Mouse (Mus musculus) liver, embryonic 15.5 days (tissue): ENCODE results near the gene Atl3. TPM values are rescaled to one million over a fixed set of nuclear protein-coding genes. Genes with fewer than 3 reads are reported as not detected.

Source experiments
- ATAC-seq: fragments of 200-750 bp; cut with Nextera tagmentation; 2 replicates; pipeline ENCODE4 v1.8.0; 2017; ENCODE audit warnings: moderate number of reproducible peaks, mild to moderate bottlenecking, moderate library complexity; ENCODE audit not compliant: insufficient read depth
- H3K27ac ChIP-seq: fragments of 300-500 bp; sonication (generic); replicated peaks from 2 replicates; pipeline ENCODE4 v1.5.1; 2015; ENCODE audit warnings: mild to moderate bottlenecking, inconsistent platforms
- H3K27me3 ChIP-seq: fragments of 300-500 bp; sonication (generic); 2 replicates; pipeline ENCODE4 v1.6.1; 2015; ENCODE audit warnings: mild to moderate bottlenecking, inconsistent platforms
- H3K36me3 ChIP-seq: fragments of 300-500 bp; sonication (generic); replicated peaks from 2 replicates; pipeline ENCODE4 v1.6.1; 2015; ENCODE audit warnings: moderate library complexity, mild to moderate bottlenecking, inconsistent platforms
- H3K4me1 ChIP-seq: fragments of 300-500 bp; sonication (generic); replicated peaks from 2 replicates; pipeline ENCODE4 v1.6.1; 2015; ENCODE audit warnings: inconsistent platforms
- H3K4me2 ChIP-seq: fragments of 300-500 bp; sonication (generic); 2 replicates; pipeline ENCODE4 v1.6.1; 2015; ENCODE audit warnings: moderate library complexity, mild to moderate bottlenecking, inconsistent platforms
- H3K4me3 ChIP-seq: fragments of 300-500 bp; sonication (generic); replicated peaks from 2 replicates; pipeline ENCODE4 v1.5.1; 2015; ENCODE audit warnings: mild to moderate bottlenecking, inconsistent platforms
- H3K9ac ChIP-seq: fragments of 300-500 bp; sonication (generic); 2 replicates; pipeline ENCODE4 v1.6.1; 2015; ENCODE audit warnings: moderate library complexity, mild to moderate bottlenecking, inconsistent platforms
- H3K9me3 ChIP-seq: fragments of 300-500 bp; sonication (generic); replicated peaks from 2 replicates; pipeline ENCODE4 v1.6.1; 2016; ENCODE audit warnings: inconsistent platforms
- WGBS: fragments of 180-500 bp; shearing (Covaris S2); methylation state at CpG from one replicate; pipeline ENCODE4 v1.1.7; 2015; ENCODE audit warnings: mixed read lengths; ENCODE audit not compliant: insufficient replicate concordance; 5-methylcytosine and 5-hydroxymethylcytosine counted together
- polyA plus RNA-seq: library from polyadenylated mRNA; unstranded; fragments of >200 nt; fragmentation: Nextera tagmentation; extraction: Ambion mirVana; gene quantifications from 2 replicates; pipeline ENCODE4 v1.2.1, GENCODE M21; 2015

The Atl3 gene
- polyA plus RNA-seq, 1 experiment from 2014 or later, result 5.1 TPM

GRCm38 (mm10) chr19:7533891-7534290 lies 40.1 kb downstream of the Atl3 start:
- H3K36me3 ChIP-seq, result peaks cover 50% of the 10 kb centered on the region
- H3K27ac ChIP-seq, result no peak overlapping the region
- H3K27me3 ChIP-seq, result no peaks in the 10 kb centered on the region
- H3K4me3 ChIP-seq, result no peak overlapping the region
- no peaks in the 10 kb centered on the region for H3K9me3 ChIP-seq
- no peaks in the 10 kb centered on the region for H3K4me1 ChIP-seq
- WGBS, result 82% methylated on average over 5 of the region's 5 CpGs
- H3K4me2 ChIP-seq, result no peak overlapping the region
- no peak for ATAC-seq
- H3K9ac ChIP-seq, result no peak overlapping the region

- no peaks in the 10 kb centered on the region for H3K36me3 ChIP-seq
- H3K9ac ChIP-seq, result no peak overlapping the region
- no peak for ATAC-seq
- H3K4me3 ChIP-seq, result no peak overlapping the region
- peaks cover 28% of the 10 kb centered on the region for H3K4me1 ChIP-seq
- no peaks in the 10 kb centered on the region for H3K9me3 ChIP-seq
- H3K27me3 ChIP-seq, result no peaks in the 10 kb centered on the region
- H3K4me2 ChIP-seq, result no peak overlapping the region
- H3K27ac ChIP-seq, result no peak overlapping the region
- WGBS, result 65% methylated on average over 3 of the region's 3 CpGs
These were observed 55.1 kb downstream of the Atl3 start for GRCm38 (mm10) chr19:7548924-7549323.

- peak overlapping the region; percentile 88 for H3K27ac ChIP-seq
- peaks cover 43% of the 10 kb centered on the region for H3K4me1 ChIP-seq
- ATAC-seq, result peak; percentile 93
- no peak overlapping the region for H3K9ac ChIP-seq
- no peaks in the 10 kb centered on the region for H3K27me3 ChIP-seq
- no peaks in the 10 kb centered on the region for H3K36me3 ChIP-seq
- H3K4me3 ChIP-seq, result no peak overlapping the region
- H3K9me3 ChIP-seq, result no peaks in the 10 kb centered on the region
- peak overlapping the region; percentile 48 for H3K4me2 ChIP-seq
- WGBS, result 20% methylated on average over 4 of the region's 4 CpGs
These were observed 57.9 kb downstream of the Atl3 start for GRCm38 (mm10) chr19:7551550-7552300.

- no peaks in the 10 kb centered on the region for H3K9me3 ChIP-seq
- no peak overlapping the region for H3K4me3 ChIP-seq
- 14% methylated on average over 2 of the region's 2 CpGs for WGBS
- peak overlapping the region; percentile 48 for H3K4me2 ChIP-seq
- peaks cover 48% of the 10 kb centered on the region for H3K4me1 ChIP-seq
- peak overlapping the region; percentile 88 for H3K27ac ChIP-seq
- H3K36me3 ChIP-seq, result no peaks in the 10 kb centered on the region
- peak overlapping the region; percentile 39; the same call in 1 of the 2 replicates for H3K9ac ChIP-seq
- H3K27me3 ChIP-seq, result no peaks in the 10 kb centered on the region
- peak; percentile 34 for ATAC-seq
These were observed 58.4 kb downstream of the Atl3 start for GRCm38 (mm10) chr19:7552301-7552673.

- Histone ChIP-seq H3K27me3 (no peaks in the 10 kb centered on the region), H3K36me3 (no peaks in the 10 kb centered on the region), H3K9ac (no peak overlapping the region; the same call in 1 of the 2 replicates), H3K4me3 (no peak overlapping the region), H3K27ac (peak overlapping the region; percentile 88), H3K4me1 (peaks cover 52% of the 10 kb centered on the region), H3K9me3 (no peaks in the 10 kb centered on the region), H3K4me2 (peak overlapping the region; percentile 48)
- ATAC-seq, result peak; percentile 32
These were observed 59.6 kb downstream of the Atl3 start for GRCm38 (mm10) chr19:7553441-7553840.

GRCm38 (mm10) chr19:7554881-7555280 lies 61.0 kb downstream of the Atl3 start:
- Histone ChIP-seq H3K4me3 (no peak overlapping the region), H3K4me1 (peaks cover 57% of the 10 kb centered on the region), H3K9ac (no peak overlapping the region), H3K36me3 (peaks cover 6% of the 10 kb centered on the region; the same call in 1 of the 2 replicates), H3K9me3 (no peaks in the 10 kb centered on the region), H3K27me3 (no peaks in the 10 kb centered on the region), H3K27ac (no peak overlapping the region), H3K4me2 (no peak overlapping the region)
- 35% methylated on average over 4 of the region's 4 CpGs for WGBS
- no peak for ATAC-seq

- Histone ChIP-seq H3K4me2 (no peak overlapping the region), H3K27ac (no peak overlapping the region), H3K9me3 (no peaks in the 10 kb centered on the region), H3K9ac (0 out of 2 replicates have a peak overlapping the region, but pooled peaks have one; percentile 13), H3K4me1 (peaks cover 52% of the 10 kb centered on the region), H3K4me3 (no peak overlapping the region), H3K27me3 (no peaks in the 10 kb centered on the region), H3K36me3 (peaks cover 6% of the 10 kb centered on the region; the same call in 1 of the 2 replicates)
- no peak for ATAC-seq
- WGBS, result 93% methylated on average over 1 of the region's 1 CpGs
These were observed 62.8 kb downstream of the Atl3 start for GRCm38 (mm10) chr19:7556641-7557040.

- under 1% methylated on average over 27 of the region's 27 CpGs for WGBS
- H3K9ac ChIP-seq, result peak within 1 kb of the TSS; percentile 82
- H3K36me3 ChIP-seq, result peaks cover 6% of the 10 kb centered on the region; the same call in 1 of the 2 replicates
- H3K27me3 ChIP-seq, result no peaks in the 10 kb centered on the region
- ATAC-seq, result peak; percentile 93
- H3K4me3 ChIP-seq, result peak within 1 kb of the TSS; percentile 77
- H3K4me1 ChIP-seq, result peaks cover 44% of the 10 kb centered on the region
- peak within 1 kb of the TSS; percentile 84 for H3K4me2 ChIP-seq
- H3K9me3 ChIP-seq, result no peaks in the 10 kb centered on the region
- peak within 1 kb of the TSS; percentile 80 for H3K27ac ChIP-seq
These were observed 63.5 kb downstream of the Atl3 start, which contains the start of gene Pla2g16 for GRCm38 (mm10) chr19:7557328-7557822. Gene Pla2g16 (plus strand): TSS chr19:7557459.

- peak overlapping the region; percentile 82 for H3K9ac ChIP-seq
- 4% methylated on average over 4 of the region's 4 CpGs for WGBS
- peak overlapping the region; percentile 77 for H3K4me3 ChIP-seq
- H3K36me3 ChIP-seq, result peaks cover 6% of the 10 kb centered on the region; the same call in 1 of the 2 replicates
- peak; percentile 58 for ATAC-seq
- no peaks in the 10 kb centered on the region for H3K27me3 ChIP-seq
- peaks cover 40% of the 10 kb centered on the region for H3K4me1 ChIP-seq
- H3K27ac ChIP-seq, result peak overlapping the region; percentile 80
- peak overlapping the region; percentile 84 for H3K4me2 ChIP-seq
- no peaks in the 10 kb centered on the region for H3K9me3 ChIP-seq
These were observed 64.0 kb downstream of the Atl3 start for GRCm38 (mm10) chr19:7557844-7558243.

GRCm38 (mm10) chr19:7558675-7559074 lies 64.8 kb downstream of the Atl3 start:
- H3K36me3 ChIP-seq, result peaks cover 6% of the 10 kb centered on the region; the same call in 1 of the 2 replicates
- H3K4me3 ChIP-seq, result peak overlapping the region; percentile 77
- H3K4me2 ChIP-seq, result peak overlapping the region; percentile 84
- ATAC-seq, result no peak
- H3K9ac ChIP-seq, result peak overlapping the region; percentile 82
- H3K27me3 ChIP-seq, result no peaks in the 10 kb centered on the region
- no peaks in the 10 kb centered on the region for H3K9me3 ChIP-seq
- peaks cover 35% of the 10 kb centered on the region for H3K4me1 ChIP-seq
- peak overlapping the region; percentile 80; the same call in 1 of the 2 replicates for H3K27ac ChIP-seq
- WGBS, result 66% methylated on average over 4 of the region's 4 CpGs

- no peak for ATAC-seq
- Histone ChIP-seq H3K36me3 (peaks cover 6% of the 10 kb centered on the region; the same call in 1 of the 2 replicates), H3K27ac (no peak overlapping the region), H3K9ac (no peak overlapping the region), H3K4me3 (no peak overlapping the region), H3K9me3 (no peaks in the 10 kb centered on the region), H3K4me1 (peaks cover 24% of the 10 kb centered on the region), H3K4me2 (no peak overlapping the region), H3K27me3 (no peaks in the 10 kb centered on the region)
- WGBS, result 65% methylated on average over 4 of the region's 4 CpGs
These were observed 66.1 kb downstream of the Atl3 start for GRCm38 (mm10) chr19:7559986-7560385.
